Mouse (Mus musculus): ENCODE measurements around the gene Ppm1f. TPM values are rescaled to one million over a fixed set of nuclear protein-coding genes. Genes with fewer than 3 reads are reported as not detected.

The Ppm1f gene
- 32.8 and 38.2 TPM in 2 replicates for total RNA-seq (2012; rRNA removed)

DNA sequence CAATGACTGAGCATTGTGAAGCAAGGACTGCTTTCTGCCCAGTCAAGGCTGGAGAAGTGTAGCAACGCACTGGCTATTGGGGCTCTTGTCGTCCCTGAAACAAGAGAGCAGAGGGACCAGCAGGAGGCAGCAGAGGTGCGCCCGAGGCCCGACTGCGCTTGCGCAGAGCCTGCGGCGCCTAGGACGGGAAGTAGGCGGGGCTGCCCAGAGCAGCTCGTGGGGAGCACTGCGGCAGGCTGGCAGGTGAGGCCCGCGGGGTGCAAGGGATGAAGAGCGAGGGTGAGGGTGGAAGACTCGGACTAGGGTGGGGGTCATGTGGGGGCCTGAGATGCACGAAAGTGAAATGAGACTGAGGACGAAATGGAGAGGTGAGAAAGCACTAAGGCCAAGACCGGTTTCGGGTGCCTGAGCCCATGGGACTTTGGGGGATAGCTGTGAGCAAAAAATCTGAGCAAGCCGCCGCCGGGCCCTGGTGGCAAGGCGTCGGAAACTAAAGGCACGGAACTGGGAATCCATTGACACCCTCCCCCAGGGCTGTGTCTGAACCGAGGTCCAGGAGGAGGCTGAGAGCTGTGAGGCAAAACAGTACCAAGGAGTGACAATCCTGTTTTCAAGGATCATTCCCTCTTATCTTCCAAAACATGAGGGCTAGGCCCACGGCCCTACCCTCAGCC is at the start of gene Ppm1f:
TSS of gene Ppm1f (plus strand) at position 88 of the 674 bp plus-strand sequence.
- in situ Hi-C loops (cut with MboI; ENCODE audit: low sequenced_read_pairs in 2 of 2, unreplicated experiment in 2 of 2), result no loop called here
- Histone ChIP-seq H3K4me3 (ENCODE audit: insufficient read depth in 1 of 2, low read depth in 1 of 2, low read length in 2 of 2, poor library complexity in 1 of 2, severe bottlenecking in 1 of 2) (peak within 1 kb of the TSS; percentile 71 to 77), H3K4me1 (ENCODE audit: control insufficient read depth in 2 of 2, insufficient read depth in 2 of 2, low read length in 2 of 2, poor library complexity in 1 of 2) (peaks cover 0 to 8% of the 10 kb centered on the region in 2 experiments; a peak in 2 of 4 replicates), H3K9me3 (ENCODE audit: control insufficient read depth, insufficient read depth, low read depth, low read length) (no peaks in the 10 kb centered on the region), H3K9ac (ENCODE audit: insufficient read depth, low read depth, low read length, poor library complexity, severe bottlenecking) (peak within 1 kb of the TSS; percentile 72), H3K27ac (ENCODE audit: insufficient read depth, low read depth, low read length, poor library complexity, severe bottlenecking) (peak within 1 kb of the TSS; percentile 31; the same call in 1 of the 2 replicates), H3K36me3 (ENCODE audit: control insufficient read depth, insufficient read depth, low read length, poor library complexity, severe bottlenecking) (peaks cover 26% of the 10 kb centered on the region)
- DNase-seq (ENCODE audit: low read depth, low spot score), result peak; percentile 84
- TF ChIP-seq HCFC1 (IDR thresholded peaks at IDR 0.05; ENCODE audit: borderline replicate concordance, insufficient read depth, low read length), result no peak
- TF ChIP-seq MAFK (IDR thresholded peaks at IDR 0.05; ENCODE audit: insufficient read depth, low read depth, low read length), result peak; percentile 63
- no peak for TF ChIP-seq CHD2 (IDR thresholded peaks at IDR 0.05; ENCODE audit: low read depth, low read length)

- no peaks in the 10 kb centered on the region for H3K9me3 ChIP-seq (ENCODE audit: control insufficient read depth, insufficient read depth, low read depth, low read length)
- no peaks in the 10 kb centered on the region for H3K4me1 ChIP-seq (ENCODE audit: control insufficient read depth in 2 of 2, insufficient read depth in 2 of 2, low read length in 2 of 2, poor library complexity in 1 of 2)
- no peak for TF ChIP-seq ZC3H11A (IDR thresholded peaks at IDR 0.05; ENCODE audit: borderline replicate concordance, low read depth, low read length)
- no peak for TF ChIP-seq CHD2 (IDR thresholded peaks at IDR 0.05; ENCODE audit: low read depth, low read length)
- no peak for TF ChIP-seq ZNF384 (IDR thresholded peaks at IDR 0.05; ENCODE audit: low read depth, low read length)
- TF ChIP-seq MAFK (IDR thresholded peaks at IDR 0.05; ENCODE audit: insufficient read depth, low read depth, low read length), result no peak
- no peak for TF ChIP-seq HCFC1 (IDR thresholded peaks at IDR 0.05; ENCODE audit: borderline replicate concordance, insufficient read depth, low read length)
- no peak overlapping the region for H3K27ac ChIP-seq (ENCODE audit: insufficient read depth, low read depth, low read length, poor library complexity, severe bottlenecking)
- in situ Hi-C loops (cut with MboI; ENCODE audit: low sequenced_read_pairs in 2 of 2, unreplicated experiment in 2 of 2), result no loop called here
- no peak overlapping the region for H3K9ac ChIP-seq (ENCODE audit: insufficient read depth, low read depth, low read length, poor library complexity, severe bottlenecking)
- H3K4me3 ChIP-seq (ENCODE audit: insufficient read depth in 1 of 2, low read depth in 1 of 2, low read length in 2 of 2, poor library complexity in 1 of 2, severe bottlenecking in 1 of 2), result no peak overlapping the region
- no peaks in the 10 kb centered on the region for H3K36me3 ChIP-seq (ENCODE audit: control insufficient read depth, insufficient read depth, low read length, poor library complexity, severe bottlenecking)
- DNase-seq (ENCODE audit: low read depth, low spot score), result no peak
Measured at GRCm38 (mm10) chr16:16849196-16849595, 47.1 kb upstream of the Ppm1f start.

DNA sequence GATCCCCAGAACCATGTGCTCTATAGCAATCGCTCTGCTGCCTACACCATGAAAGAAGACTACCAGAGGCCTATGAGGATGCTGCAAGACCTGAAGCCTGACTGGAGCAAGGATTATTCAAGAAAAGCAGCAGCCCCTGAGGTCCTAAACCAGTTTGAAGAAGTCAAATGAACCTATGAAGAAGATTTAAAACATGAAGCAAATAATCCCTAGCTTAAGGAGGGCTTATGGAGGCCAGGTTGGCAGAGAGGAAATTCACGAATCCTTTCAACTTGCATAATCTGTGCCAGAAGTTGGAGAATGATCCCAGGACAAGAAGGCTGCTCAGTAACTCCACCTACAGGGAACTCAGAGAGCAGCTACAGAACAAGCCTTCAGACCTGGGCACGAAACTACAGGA is 43.9 kb upstream of the Ppm1f start:
- no peaks in the 10 kb centered on the region for H3K36me3 ChIP-seq (ENCODE audit: control insufficient read depth, insufficient read depth, low read length, poor library complexity, severe bottlenecking)
- no peak overlapping the region for H3K9ac ChIP-seq (ENCODE audit: insufficient read depth, low read depth, low read length, poor library complexity, severe bottlenecking)
- no peak for TF ChIP-seq MAFK (IDR thresholded peaks at IDR 0.05; ENCODE audit: insufficient read depth, low read depth, low read length)
- in situ Hi-C loops (cut with MboI; ENCODE audit: low sequenced_read_pairs in 2 of 2, unreplicated experiment in 2 of 2), result no loop called here
- no peaks in the 10 kb centered on the region for H3K9me3 ChIP-seq (ENCODE audit: control insufficient read depth, insufficient read depth, low read depth, low read length)
- peaks cover 0 to 5% of the 10 kb centered on the region in 2 experiments; a peak in 2 of 4 replicates for H3K4me1 ChIP-seq (ENCODE audit: control insufficient read depth in 2 of 2, insufficient read depth in 2 of 2, low read length in 2 of 2, poor library complexity in 1 of 2)
- no peak for DNase-seq (ENCODE audit: low read depth, low spot score)
- no peak overlapping the region for H3K4me3 ChIP-seq (ENCODE audit: insufficient read depth in 1 of 2, low read depth in 1 of 2, low read length in 2 of 2, poor library complexity in 1 of 2, severe bottlenecking in 1 of 2)
- H3K27ac ChIP-seq (ENCODE audit: insufficient read depth, low read depth, low read length, poor library complexity, severe bottlenecking), result no peak overlapping the region

DNA sequence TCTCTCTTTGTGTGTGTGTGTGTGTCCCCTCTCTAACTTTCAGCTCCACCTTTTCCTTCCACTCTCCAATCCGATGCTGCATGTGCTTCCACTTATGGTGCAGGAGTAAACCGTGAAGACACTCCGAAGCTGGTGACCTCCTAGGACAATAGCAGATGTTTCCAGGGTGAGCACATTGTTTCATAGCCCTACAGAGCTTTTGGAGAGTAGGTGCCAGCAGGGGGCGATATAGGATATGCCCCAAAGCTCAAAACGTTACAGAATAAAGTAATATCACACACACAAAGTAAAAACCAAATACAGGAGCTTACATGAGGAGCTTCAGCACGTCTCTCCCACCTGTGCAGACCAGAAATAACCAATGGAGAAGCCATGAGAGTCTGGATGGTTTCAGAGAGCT is 41.4 kb upstream of the Ppm1f start:
- H3K4me3 ChIP-seq (ENCODE audit: insufficient read depth in 1 of 2, low read depth in 1 of 2, low read length in 2 of 2, poor library complexity in 1 of 2, severe bottlenecking in 1 of 2), result no peak overlapping the region
- no peak for DNase-seq (ENCODE audit: low read depth, low spot score)
- no peak overlapping the region for H3K9ac ChIP-seq (ENCODE audit: insufficient read depth, low read depth, low read length, poor library complexity, severe bottlenecking)
- H3K4me1 ChIP-seq (ENCODE audit: control insufficient read depth in 2 of 2, insufficient read depth in 2 of 2, low read length in 2 of 2, poor library complexity in 1 of 2), result peaks cover 0 to 5% of the 10 kb centered on the region in 2 experiments; a peak in 2 of 4 replicates
- in situ Hi-C loops (cut with MboI; ENCODE audit: low sequenced_read_pairs in 2 of 2, unreplicated experiment in 2 of 2), result no loop called here
- no peaks in the 10 kb centered on the region for H3K36me3 ChIP-seq (ENCODE audit: control insufficient read depth, insufficient read depth, low read length, poor library complexity, severe bottlenecking)
- TF ChIP-seq HCFC1 (IDR thresholded peaks at IDR 0.05; ENCODE audit: borderline replicate concordance, insufficient read depth, low read length), result no peak
- no peak for TF ChIP-seq ZNF384 (IDR thresholded peaks at IDR 0.05; ENCODE audit: low read depth, low read length)
- TF ChIP-seq ZC3H11A (IDR thresholded peaks at IDR 0.05; ENCODE audit: borderline replicate concordance, low read depth, low read length), result no peak; the same call in 1 of the 2 replicates
- no peak for TF ChIP-seq CHD2 (IDR thresholded peaks at IDR 0.05; ENCODE audit: low read depth, low read length)
- no peaks in the 10 kb centered on the region for H3K9me3 ChIP-seq (ENCODE audit: control insufficient read depth, insufficient read depth, low read depth, low read length)
- no peak overlapping the region for H3K27ac ChIP-seq (ENCODE audit: insufficient read depth, low read depth, low read length, poor library complexity, severe bottlenecking)

DNA sequence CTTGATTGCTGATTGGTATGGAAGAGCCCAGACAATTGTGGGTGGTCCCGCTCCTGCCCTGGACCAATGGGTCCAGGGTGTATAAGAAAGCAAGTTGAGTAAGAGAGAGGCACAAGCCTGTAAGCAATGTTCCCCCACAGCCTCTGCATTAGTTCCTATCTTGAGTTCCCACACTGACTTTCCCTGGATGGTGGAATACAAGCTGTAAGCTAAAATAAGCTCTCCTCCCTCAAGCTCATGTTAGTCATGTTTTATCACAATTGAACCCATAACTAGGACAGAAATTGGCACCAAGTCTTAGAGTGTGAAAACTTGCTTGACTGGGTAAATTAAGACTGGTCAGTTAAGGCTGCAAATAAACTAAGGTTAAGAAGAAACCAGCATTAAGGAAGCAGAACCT is 40.7 kb upstream of the Ppm1f start:
- TF ChIP-seq CHD2 (IDR thresholded peaks at IDR 0.05; ENCODE audit: low read depth, low read length) (no peak), MAFK (IDR thresholded peaks at IDR 0.05; ENCODE audit: insufficient read depth, low read depth, low read length) (no peak), ZNF384 (IDR thresholded peaks at IDR 0.05; ENCODE audit: low read depth, low read length) (no peak), ZC3H11A (IDR thresholded peaks at IDR 0.05; ENCODE audit: borderline replicate concordance, low read depth, low read length) (no peak), HCFC1 (IDR thresholded peaks at IDR 0.05; ENCODE audit: borderline replicate concordance, insufficient read depth, low read length) (no peak)
- no peak for DNase-seq (ENCODE audit: low read depth, low spot score)
- H3K9ac ChIP-seq (ENCODE audit: insufficient read depth, low read depth, low read length, poor library complexity, severe bottlenecking), result no peak overlapping the region
- no peak overlapping the region for H3K4me3 ChIP-seq (ENCODE audit: insufficient read depth in 1 of 2, low read depth in 1 of 2, low read length in 2 of 2, poor library complexity in 1 of 2, severe bottlenecking in 1 of 2)
- H3K27ac ChIP-seq (ENCODE audit: insufficient read depth, low read depth, low read length, poor library complexity, severe bottlenecking), result no peak overlapping the region
- in situ Hi-C loops (cut with MboI; ENCODE audit: low sequenced_read_pairs in 2 of 2, unreplicated experiment in 2 of 2), result no loop called here
- no peaks in the 10 kb centered on the region for H3K36me3 ChIP-seq (ENCODE audit: control insufficient read depth, insufficient read depth, low read length, poor library complexity, severe bottlenecking)
- peaks cover 0 to 5% of the 10 kb centered on the region in 2 experiments; a peak in 2 of 4 replicates for H3K4me1 ChIP-seq (ENCODE audit: control insufficient read depth in 2 of 2, insufficient read depth in 2 of 2, low read length in 2 of 2, poor library complexity in 1 of 2)
- no peaks in the 10 kb centered on the region for H3K9me3 ChIP-seq (ENCODE audit: control insufficient read depth, insufficient read depth, low read depth, low read length)

Measured in ES-E14 (cell line).